Mouse (Mus musculus) midbrain, embryonic 10.5 days (tissue): ENCODE results near the gene Ilvbl. TPM values are rescaled to one million over a fixed set of nuclear protein-coding genes. Genes with fewer than 3 reads are reported as not detected.

Experiments
- DNase-seq: peaks from one replicate; pipeline ENCODE4 v3.0.0-alpha.2; 2017; ENCODE audit warnings: low spot score
- H3K27ac ChIP-seq: fragments of 300-500 bp; sonication (generic); replicated peaks from 2 replicates; pipeline ENCODE4 v1.5.1; 2016; ENCODE audit warnings: mild to moderate bottlenecking
- H3K27me3 ChIP-seq: fragments of 300-500 bp; sonication (generic); 2 replicates; pipeline ENCODE4 v1.6.1; 2016; ENCODE audit warnings: low read depth, mild to moderate bottlenecking; ENCODE audit not compliant: poor library complexity, severe bottlenecking
- H3K36me3 ChIP-seq: fragments of 300-500 bp; sonication (generic); 2 replicates; pipeline ENCODE4 v1.6.1; 2016; ENCODE audit warnings: mild to moderate bottlenecking, moderate library complexity
- H3K4me1 ChIP-seq: fragments of 300-500 bp; sonication (generic); 2 replicates; pipeline ENCODE4 v1.6.1; 2016
- H3K4me3 ChIP-seq: fragments of 300-500 bp; sonication (generic); 2 replicates; pipeline ENCODE4 v1.5.1; 2016; ENCODE audit warnings: mild to moderate bottlenecking, moderate library complexity
- H3K9me3 ChIP-seq: fragments of 300-500 bp; sonication (generic); replicated peaks from 2 replicates; pipeline ENCODE4 v1.6.1; 2016; ENCODE audit warnings: mild to moderate bottlenecking
- WGBS: fragments of 180-500 bp; shearing (Covaris S2); methylation state at CpG from one replicate; pipeline ENCODE4 v1.1.7; 2016; 5-methylcytosine and 5-hydroxymethylcytosine counted together
- polyA plus RNA-seq: library from polyadenylated mRNA; unstranded; fragments of >200 nt; fragmentation: Nextera tagmentation; extraction: Ambion mirVana; gene quantifications from 2 replicates; pipeline ENCODE4 v1.2.1, GENCODE M21; 2016

The Ilvbl gene
- polyA plus RNA-seq, 1 experiment from 2014 or later = 38.3 TPM

DNA sequence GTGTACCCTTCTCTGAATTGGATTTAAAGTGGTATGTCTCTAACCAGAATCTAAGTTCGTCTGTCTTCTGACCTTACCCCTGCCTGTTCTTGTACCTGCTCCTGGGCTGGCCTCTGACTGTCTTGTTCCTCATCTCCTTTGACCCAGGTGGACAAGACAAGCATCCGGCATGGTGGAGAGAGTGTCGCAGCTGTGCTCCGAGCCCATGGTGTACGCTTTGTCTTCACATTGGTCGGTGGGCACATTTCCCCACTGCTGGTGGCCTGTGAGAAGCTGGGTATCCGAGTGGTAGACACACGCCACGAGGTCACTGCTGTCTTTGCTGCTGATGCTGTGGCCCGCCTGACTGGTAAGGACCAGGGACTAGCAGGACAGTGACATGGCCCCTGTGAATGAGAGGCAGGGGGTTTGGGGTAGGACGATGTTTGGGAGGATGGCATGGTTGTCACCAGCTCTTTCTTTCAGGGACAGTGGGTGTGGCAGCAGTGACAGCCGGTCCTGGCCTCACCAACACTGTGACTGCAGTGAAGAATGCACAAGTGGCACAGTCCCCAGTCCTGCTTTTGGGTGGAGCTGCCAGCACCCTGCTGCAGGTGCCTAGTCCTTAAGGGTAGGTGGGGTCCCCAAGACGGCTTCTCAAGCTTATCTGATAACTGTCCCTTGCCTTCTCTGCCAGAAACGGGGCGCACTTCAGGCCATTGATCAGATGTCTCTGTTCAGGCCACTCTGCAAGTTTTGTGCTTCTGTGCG is 2.5 kb downstream of the Ilvbl start:
- H3K9me3 ChIP-seq = no peaks in the 10 kb centered on the region
- no peak overlapping the region for H3K27ac ChIP-seq
- no peaks in the 10 kb centered on the region for H3K27me3 ChIP-seq
- WGBS = 92% methylated on average over 16 of the region's 16 CpGs
- H3K36me3 ChIP-seq = peaks cover 46% of the 10 kb centered on the region
- DNase-seq = no peak
- peaks cover 16% of the 10 kb centered on the region for H3K4me1 ChIP-seq
- H3K4me3 ChIP-seq = no peak overlapping the region

DNA sequence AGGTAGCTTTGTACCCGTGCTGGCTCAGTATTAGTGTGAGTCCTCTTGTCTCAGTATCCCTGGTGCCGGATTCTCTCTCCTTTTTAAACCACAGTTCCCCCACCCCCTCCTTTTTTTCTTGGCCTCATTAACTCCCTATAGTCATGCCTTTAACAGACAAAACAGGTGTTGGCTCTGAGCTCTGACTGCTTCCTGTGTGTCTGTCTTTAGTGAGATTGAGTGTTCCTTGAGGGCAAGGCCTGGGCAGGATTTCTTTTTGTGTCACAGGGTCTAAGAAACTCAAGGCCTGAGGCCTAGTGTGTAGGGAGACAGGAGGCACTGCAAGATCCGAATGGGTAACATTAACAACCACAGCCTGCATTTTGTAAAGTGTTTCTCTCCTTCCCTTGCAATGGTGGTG is 4.1 kb downstream of the Ilvbl start:
- H3K9me3 ChIP-seq = no peaks in the 10 kb centered on the region
- peaks cover 16% of the 10 kb centered on the region for H3K4me1 ChIP-seq
- no peak overlapping the region for H3K27ac ChIP-seq
- peaks cover 56% of the 10 kb centered on the region for H3K36me3 ChIP-seq
- H3K27me3 ChIP-seq = no peaks in the 10 kb centered on the region
- no peak overlapping the region for H3K4me3 ChIP-seq
- no peak for DNase-seq
- 89% methylated on average over 3 of the region's 3 CpGs for WGBS

DNA sequence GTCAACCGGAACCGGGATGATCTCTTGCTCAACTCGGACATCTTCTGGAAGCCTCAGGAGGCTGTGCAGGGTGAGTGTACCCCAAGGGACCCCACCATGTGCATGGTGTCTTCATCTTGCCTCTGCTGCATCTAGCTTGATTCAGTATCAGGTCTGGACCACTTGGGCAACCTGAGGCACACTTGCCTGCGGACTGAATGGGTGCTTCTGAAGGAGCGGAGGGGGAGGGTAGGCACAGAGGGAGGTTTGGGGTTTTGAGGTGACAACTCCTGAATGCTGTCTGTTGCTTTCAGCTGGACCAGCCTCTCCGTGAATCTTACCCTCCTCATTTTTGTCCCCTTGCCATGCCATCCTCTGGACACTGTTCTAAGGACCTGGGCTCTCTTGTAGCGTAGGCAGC is 7.0 kb downstream of the Ilvbl start:
- Histone ChIP-seq H3K4me1 (no peaks in the 10 kb centered on the region), H3K4me3 (no peak overlapping the region), H3K9me3 (no peaks in the 10 kb centered on the region), H3K27me3 (no peaks in the 10 kb centered on the region), H3K27ac (no peak overlapping the region), H3K36me3 (peaks cover 85% of the 10 kb centered on the region)
- 92% methylated on average over 7 of the region's 7 CpGs for WGBS
- DNase-seq = no peak

DNA sequence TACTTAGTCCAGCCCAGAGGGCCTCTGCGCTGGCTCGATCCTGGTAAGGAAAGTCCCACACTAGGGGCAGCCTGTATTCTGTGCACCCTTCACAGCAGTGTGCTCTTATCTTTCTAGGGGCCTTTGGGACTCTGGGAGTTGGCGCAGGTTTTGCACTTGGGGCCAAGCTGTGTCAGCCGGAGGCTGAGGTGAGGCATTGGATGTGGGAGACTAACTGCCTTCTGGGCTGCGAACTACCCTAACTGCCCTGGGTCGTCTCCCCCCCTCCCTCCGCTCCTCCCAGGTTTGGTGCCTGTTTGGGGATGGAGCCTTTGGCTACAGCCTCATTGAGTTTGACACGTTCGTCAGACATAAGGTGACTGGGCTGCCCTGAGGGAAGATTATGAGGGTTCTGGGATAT is 9.2 kb downstream of the Ilvbl start:
- H3K4me1 ChIP-seq = no peaks in the 10 kb centered on the region
- WGBS = 82% methylated on average over 9 of the region's 9 CpGs
- peaks cover 90% of the 10 kb centered on the region for H3K36me3 ChIP-seq
- H3K4me3 ChIP-seq = no peak overlapping the region
- no peak for DNase-seq
- H3K27ac ChIP-seq = no peak overlapping the region
- no peaks in the 10 kb centered on the region for H3K27me3 ChIP-seq
- H3K9me3 ChIP-seq = no peaks in the 10 kb centered on the region

DNA sequence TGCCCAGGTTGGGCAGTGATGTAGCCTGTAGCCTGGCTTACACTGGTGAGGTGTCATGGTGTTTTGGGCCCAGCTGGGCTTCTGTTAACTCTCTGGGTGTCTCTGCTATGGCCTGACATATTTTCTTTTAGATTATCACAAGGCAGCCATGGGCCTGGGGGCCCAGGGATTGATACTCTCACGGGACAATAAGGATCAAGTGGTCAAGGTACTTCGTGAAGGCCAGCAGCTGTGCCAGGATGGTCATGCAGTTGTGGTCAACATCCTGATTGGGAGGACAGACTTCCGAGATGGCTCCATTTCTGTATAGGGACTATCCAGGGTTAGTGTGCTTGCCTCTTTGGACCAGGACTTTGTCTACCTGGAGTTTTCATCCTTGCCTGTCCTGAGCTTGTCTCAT is 9.8 kb downstream of the Ilvbl start:
- Histone ChIP-seq H3K4me1 (no peaks in the 10 kb centered on the region), H3K9me3 (no peaks in the 10 kb centered on the region), H3K27me3 (no peaks in the 10 kb centered on the region), H3K4me3 (no peak overlapping the region), H3K27ac (no peak overlapping the region), H3K36me3 (peaks cover 90% of the 10 kb centered on the region)
- 84% methylated on average over 3 of the region's 3 CpGs for WGBS
- no peak for DNase-seq

DNA sequence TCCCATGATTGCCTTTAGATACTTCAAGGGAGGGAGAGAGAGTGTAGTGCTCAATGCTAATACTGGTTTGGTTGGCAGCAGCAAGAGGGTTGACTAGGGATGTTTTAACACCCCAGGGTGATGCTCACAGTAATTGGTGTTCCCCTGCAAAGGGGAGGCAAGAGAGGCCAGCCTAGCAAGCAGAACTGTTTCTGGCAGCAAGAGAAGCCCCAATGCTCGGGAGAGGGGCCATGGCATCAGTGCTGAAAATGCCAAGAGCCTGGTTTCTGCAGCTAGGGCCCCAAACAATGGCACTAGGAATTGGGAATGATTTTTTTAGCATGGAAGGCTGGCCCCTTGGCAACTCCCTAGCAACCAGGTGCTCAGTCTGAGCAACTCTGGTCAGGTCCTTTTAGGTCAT is 10.8 kb downstream of the Ilvbl start:
- Histone ChIP-seq H3K27ac (no peak overlapping the region), H3K4me3 (no peak overlapping the region), H3K4me1 (peaks cover 2% of the 10 kb centered on the region; the same call in 1 of the 2 replicates), H3K36me3 (peaks cover 89% of the 10 kb centered on the region), H3K27me3 (no peaks in the 10 kb centered on the region), H3K9me3 (no peaks in the 10 kb centered on the region)
- WGBS = 82% methylated on average over 1 of the region's 1 CpGs
- no peak for DNase-seq

DNA sequence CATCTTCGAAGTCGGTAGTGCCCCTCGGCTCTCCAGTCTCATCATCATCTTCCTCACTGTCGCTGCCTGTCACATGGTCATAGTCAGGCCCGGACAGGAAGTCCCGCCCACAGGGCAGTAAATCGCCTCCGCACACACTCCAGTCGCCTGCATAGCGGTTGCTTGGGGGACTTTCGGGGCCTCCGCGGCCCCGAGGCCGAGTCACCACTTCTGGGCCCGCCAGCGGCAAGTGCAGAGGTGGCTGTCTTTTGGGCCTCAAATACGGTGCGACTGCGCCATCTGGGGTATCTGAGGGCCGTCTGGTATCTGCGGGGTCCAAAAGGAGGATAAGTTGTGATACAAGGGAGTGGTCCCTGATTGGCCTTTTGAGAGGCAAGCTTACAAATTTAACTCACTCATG is 11.5 kb downstream of the Ilvbl start:
- WGBS = 91% methylated on average over 22 of the region's 22 CpGs
- H3K9me3 ChIP-seq = no peaks in the 10 kb centered on the region
- H3K4me1 ChIP-seq = peaks cover 8% of the 10 kb centered on the region
- no peak overlapping the region for H3K4me3 ChIP-seq
- no peaks in the 10 kb centered on the region for H3K27me3 ChIP-seq
- DNase-seq = no peak
- H3K36me3 ChIP-seq = peaks cover 85% of the 10 kb centered on the region
- no peak overlapping the region for H3K27ac ChIP-seq

DNA sequence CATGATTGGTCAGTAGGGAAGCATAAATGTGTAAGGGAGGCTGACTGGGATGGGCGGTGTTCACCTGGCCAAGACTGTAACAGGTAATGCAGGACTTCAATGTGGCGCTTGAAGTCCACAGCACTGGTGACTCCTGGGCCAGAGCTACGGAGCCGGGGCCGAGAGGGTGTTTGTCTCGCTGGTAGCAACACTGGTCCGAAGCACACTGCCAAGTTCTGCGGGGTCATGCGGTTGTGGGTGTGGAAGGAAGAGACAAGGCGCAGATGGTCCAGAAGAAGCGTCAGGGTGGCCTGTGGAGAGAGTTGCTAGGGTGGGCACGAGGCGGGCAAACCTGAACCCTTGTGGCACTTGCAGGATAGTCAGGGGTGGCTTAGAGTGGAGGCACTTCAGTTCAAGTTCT is 11.9 kb downstream of the Ilvbl start:
- Histone ChIP-seq H3K36me3 (peaks cover 81% of the 10 kb centered on the region), H3K9me3 (no peaks in the 10 kb centered on the region), H3K27me3 (no peaks in the 10 kb centered on the region), H3K4me1 (peaks cover 13% of the 10 kb centered on the region), H3K4me3 (no peak overlapping the region), H3K27ac (no peak overlapping the region)
- 96% methylated on average over 13 of the region's 13 CpGs for WGBS
- no peak for DNase-seq

DNA sequence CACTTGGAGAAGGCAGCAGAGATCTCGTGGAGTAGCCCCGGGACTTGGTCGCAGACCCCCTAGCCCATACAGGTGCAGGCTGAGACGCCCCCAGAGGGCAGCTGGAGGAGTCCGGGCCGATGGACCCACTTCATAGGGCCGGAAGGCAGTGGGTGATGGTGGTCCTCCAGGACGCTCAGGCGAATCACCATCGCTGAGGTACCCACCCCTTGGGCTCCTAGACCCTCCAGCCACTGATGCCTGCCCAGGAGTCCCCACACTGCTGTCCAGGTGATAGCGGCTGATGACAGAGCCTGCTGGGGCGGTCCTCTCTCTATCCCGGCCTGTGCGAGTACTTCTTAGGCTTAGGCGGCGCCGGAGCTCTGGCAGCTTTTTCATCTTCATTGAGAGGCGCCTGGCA is 15.1 kb downstream of the Ilvbl start:
- H3K36me3 ChIP-seq = peaks cover 55% of the 10 kb centered on the region
- H3K4me3 ChIP-seq = no peak overlapping the region
- DNase-seq = no peak
- H3K4me1 ChIP-seq = peaks cover 23% of the 10 kb centered on the region
- H3K27me3 ChIP-seq = no peaks in the 10 kb centered on the region
- no peaks in the 10 kb centered on the region for H3K9me3 ChIP-seq
- WGBS = 96% methylated on average over 18 of the region's 18 CpGs
- no peak overlapping the region for H3K27ac ChIP-seq

DNA sequence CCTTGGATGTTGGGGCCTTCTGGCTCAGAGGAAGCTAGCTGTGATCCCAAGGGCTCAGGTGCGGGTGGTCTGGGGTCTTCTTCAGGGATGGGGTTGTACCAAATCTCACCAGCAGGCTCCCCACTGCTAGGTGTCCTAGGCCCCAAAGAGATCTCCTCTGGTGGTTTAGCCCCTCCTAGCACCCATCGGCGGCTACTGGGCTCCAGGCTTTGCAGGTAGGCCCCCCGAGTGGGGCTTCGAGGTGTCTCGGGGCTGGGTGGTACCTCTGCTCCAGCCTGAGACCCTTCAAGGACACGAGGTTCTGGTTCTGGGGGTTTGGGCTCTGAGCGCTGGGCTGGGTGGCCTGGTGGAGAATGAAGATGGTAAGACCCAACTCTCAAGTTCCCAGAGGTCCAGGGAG is 15.8 kb downstream of the Ilvbl start:
- Histone ChIP-seq H3K4me3 (peak overlapping the region; percentile 75), H3K36me3 (peaks cover 49% of the 10 kb centered on the region), H3K9me3 (no peaks in the 10 kb centered on the region), H3K4me1 (peaks cover 23% of the 10 kb centered on the region), H3K27ac (no peak overlapping the region), H3K27me3 (no peaks in the 10 kb centered on the region)
- no peak for DNase-seq
- WGBS = 94% methylated on average over 8 of the region's 8 CpGs

DNA sequence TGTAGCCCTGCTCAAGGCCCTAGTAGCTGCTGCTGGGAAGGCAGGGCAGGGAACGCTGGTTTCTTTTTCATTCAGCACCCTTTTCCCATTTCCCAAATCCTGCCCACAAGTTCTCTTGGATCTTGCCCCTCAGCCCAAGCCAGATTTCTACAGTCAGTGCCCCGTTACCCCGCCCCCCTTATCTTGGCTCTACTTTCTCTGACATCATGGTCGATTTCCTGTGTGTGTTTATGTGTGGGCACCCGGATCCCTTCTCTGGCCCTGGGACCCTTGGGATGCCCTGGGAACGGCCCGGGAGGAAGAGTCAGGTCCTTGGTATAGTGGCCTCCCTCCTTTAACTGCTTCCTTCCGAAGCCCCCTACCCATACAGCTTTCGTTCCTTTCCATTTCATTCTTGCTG is 16.6 kb downstream of the Ilvbl start:
- DNase-seq = no peak
- Histone ChIP-seq H3K27ac (peak overlapping the region; percentile 91), H3K27me3 (no peaks in the 10 kb centered on the region), H3K9me3 (no peaks in the 10 kb centered on the region), H3K4me3 (peak overlapping the region; percentile 75), H3K36me3 (peaks cover 40% of the 10 kb centered on the region), H3K4me1 (peaks cover 23% of the 10 kb centered on the region)
- WGBS = 58% methylated on average over 9 of the region's 9 CpGs

DNA sequence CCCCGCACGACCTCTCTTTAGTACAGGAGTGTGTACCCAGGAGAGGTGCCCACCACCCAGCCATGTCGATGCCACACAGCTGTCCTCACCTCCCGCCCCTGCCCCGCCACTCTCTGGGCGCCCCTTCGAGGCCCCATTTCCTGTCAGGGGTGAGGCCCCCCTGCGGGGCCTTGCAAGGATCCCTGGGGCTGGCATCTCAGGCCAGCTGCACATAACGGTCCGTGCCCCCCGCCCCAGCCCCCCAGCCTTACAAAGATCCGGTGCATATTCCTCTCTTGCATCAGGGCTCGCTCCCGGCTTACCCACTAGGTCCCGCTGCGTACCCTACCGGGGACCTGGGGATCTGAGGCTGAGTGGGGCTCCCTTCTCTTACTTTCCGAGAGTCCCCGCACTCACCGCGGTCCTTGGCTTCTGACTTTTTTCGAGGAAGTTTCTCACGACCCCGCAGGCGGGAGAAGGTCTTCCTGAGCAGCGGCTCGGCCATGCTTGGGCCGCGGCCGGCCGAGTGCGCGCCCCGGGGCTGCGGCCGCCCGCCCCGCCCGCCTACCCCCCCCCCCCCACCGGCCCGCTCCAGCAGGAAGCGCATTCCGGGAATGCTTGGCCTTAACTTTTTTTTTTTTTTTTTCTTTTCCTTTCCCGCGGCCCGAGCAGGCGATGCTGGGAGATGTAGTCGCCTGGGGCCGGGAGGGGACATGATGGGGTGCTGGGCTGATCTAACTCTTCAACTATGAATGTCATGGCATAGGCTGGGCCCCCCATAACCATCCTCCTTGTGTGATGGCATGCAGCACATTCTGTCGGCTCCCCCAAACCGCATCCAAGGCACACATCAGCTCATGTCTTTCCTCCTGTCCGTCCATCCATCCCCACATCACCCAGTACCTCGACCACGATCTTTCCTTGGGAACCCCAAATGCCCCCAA is 17.5 kb downstream of the Ilvbl start, which contains the start of gene Syde1:
TSS of gene Syde1 (minus strand) at position 559 of the 923 bp plus-strand sequence.
- H3K9me3 ChIP-seq = no peaks in the 10 kb centered on the region
- peak within 1 kb of the TSS; percentile 91 for H3K27ac ChIP-seq
- H3K4me1 ChIP-seq = peaks cover 23% of the 10 kb centered on the region
- WGBS = 4% methylated on average over 50 of the region's 54 CpGs
- DNase-seq = peak; percentile 68
- peak within 1 kb of the TSS; percentile 75 for H3K4me3 ChIP-seq
- H3K27me3 ChIP-seq = no peaks in the 10 kb centered on the region
- H3K36me3 ChIP-seq = peaks cover 31% of the 10 kb centered on the region

DNA sequence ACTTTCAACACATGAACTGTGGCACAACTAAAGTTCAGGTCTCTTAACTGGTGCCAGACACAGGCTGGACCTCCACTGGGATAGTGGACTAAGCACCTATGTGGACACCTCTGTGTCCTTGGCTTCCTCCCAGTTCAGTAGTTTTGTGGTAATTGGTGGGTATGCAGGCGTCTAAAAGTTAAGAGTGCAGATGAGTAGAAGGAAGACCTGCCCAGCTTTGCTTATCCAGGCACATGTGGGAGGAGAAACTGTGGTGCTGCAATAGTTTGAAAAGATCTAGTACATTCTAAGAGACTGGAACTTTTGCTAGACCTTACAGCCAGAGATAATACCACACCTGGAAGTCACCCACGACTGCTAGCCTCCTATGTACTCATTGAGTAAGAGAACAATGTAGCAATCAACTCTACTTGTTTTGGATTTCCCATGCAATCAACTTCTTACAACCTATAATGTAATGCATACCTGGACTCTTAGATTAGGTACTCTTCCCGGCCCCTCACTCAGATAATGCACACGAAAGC is 18.8 kb downstream of the Ilvbl start:
- H3K9me3 ChIP-seq = no peaks in the 10 kb centered on the region
- H3K4me3 ChIP-seq = no peak overlapping the region
- 92% methylated on average over 4 of the region's 4 CpGs for WGBS
- no peaks in the 10 kb centered on the region for H3K27me3 ChIP-seq
- peaks cover 23% of the 10 kb centered on the region for H3K4me1 ChIP-seq
- H3K36me3 ChIP-seq = peaks cover 20% of the 10 kb centered on the region
- DNase-seq = no peak
- no peak overlapping the region for H3K27ac ChIP-seq
